ENCODE assay signal across 13 mouse cellular contexts in the genomic region with DNA sequence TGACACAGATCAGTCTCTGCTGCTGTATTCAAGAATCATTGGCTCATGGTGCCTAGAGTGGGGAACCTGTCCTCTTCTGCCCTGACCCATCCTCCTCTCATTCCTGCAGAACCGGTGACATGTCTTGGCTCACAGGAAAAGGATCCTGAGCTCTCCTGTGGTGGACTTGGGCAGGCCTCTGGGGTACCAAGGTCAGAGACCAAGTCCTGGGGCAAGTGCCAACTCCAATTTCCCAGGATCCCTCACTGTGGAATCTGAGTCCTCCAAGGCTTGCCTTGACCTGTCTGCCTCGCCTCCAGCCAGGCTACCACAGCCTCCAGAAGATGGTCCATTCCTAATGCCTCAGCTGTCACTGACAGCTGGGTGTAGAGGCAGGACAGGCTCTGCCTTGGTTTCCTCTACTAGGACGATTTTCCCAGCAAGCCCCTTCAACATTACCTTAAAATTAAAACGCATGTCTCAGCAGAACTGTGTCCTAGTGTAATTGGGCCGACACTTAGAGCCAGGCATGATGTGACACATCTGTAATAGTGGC. TPM values are rescaled to one million over a fixed set of nuclear protein-coding genes. Genes with fewer than 3 reads are reported as not detected.
"Had no signal": no experiment of that assay in that cellular context is flagged by ENCODE, and none has a peak within 500 bp of the region (broad histone marks: within the 10 kb centered on the region; RNA-seq: fewer than 3 reads in every experiment).

No protein-coding gene starts in this region.

- H3K4me2 ChIP-seq: midbrain, embryonic 12.5 days had no signal

- H3K4me3 ChIP-seq: layer of hippocampus, adult 2 months; midbrain, embryonic 12.5 days had no signal

- H3K9me3 ChIP-seq: limb, embryonic 13.5 days; midbrain, embryonic 12.5 days had no signal

- DNase-seq: left cerebral cortex, postnatal 4 days; lung, adult 18-20 months; retina, postnatal 1 day; right cerebral cortex, postnatal 4 days; spleen, adult 18-20 months; thymus, adult 18-20 months; thymus, postnatal 14 days had no signal

- H3K27ac ChIP-seq: kidney, postnatal 0 days; limb, embryonic 13.5 days; liver, embryonic 14.5 days; midbrain, embryonic 12.5 days had no signal

- H3K9ac ChIP-seq: limb, embryonic 13.5 days; liver, embryonic 14.5 days; midbrain, embryonic 12.5 days had no signal

RNA-seq across cellular contexts. Expression of a gene that starts 54.0 kb away (rescaled TPM):
- polyA plus RNA-seq: limb, embryonic 13.5 days; liver, adult 2 months had no signal

RNA-seq across cellular contexts. Expression of a gene that starts 54.6 kb away (rescaled TPM):
- polyA plus RNA-seq: liver, adult 2 months had no signal
